Mouse (Mus musculus): ENCODE measurements around the gene Cabp2. TPM values are rescaled to one million over a fixed set of nuclear protein-coding genes. Genes with fewer than 3 reads are reported as not detected.
"Not testable (repeated sequence)": the region's sequence is repeated elsewhere in the genome, so short reads cannot be mapped to it uniquely, and the experiment has no call there.

The Cabp2 gene
- total and polyA plus RNA-seq, 2 experiments = 0.27 to 0.37 TPM

DNA sequence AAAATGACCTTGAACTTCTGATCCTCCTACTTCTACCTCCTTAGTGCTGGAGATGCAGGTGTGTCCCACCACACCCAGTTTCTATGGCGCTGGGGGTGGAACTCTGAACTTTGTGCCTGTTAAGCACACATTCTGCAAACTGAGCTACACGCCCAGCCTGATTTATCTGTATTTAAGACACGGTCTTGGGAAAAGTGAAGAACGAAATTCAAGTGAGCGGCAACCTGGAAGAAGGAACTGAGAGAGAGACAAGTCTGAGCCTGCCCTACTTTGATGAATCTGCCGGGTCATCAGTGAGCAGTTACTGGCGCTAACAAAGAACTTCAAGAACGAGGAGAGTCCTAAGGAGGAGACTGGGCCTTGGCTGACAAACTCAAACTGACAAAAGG is 34.5 kb upstream of the Cabp2 start:
- Histone ChIP-seq H3K79me2 (ENCODE audit: control insufficient read depth, insufficient read depth, low read length) (no peaks in the 10 kb centered on the region), H3K27ac (replicated peaks; ENCODE audit: insufficient read depth, low read depth, low read length) (peak overlapping the region; percentile 81), H3K27me3 (ENCODE audit: control insufficient read depth, insufficient read depth, low read length) (no peaks in the 10 kb centered on the region), H3K4me1 (ENCODE audit: control insufficient read depth, insufficient read depth, low read length) (peaks cover 16% of the 10 kb centered on the region), H3K36me3 (ENCODE audit: control insufficient read depth, insufficient read depth, low read length) (no peaks in the 10 kb centered on the region), H3K4me3 (ENCODE audit: insufficient read depth, low read depth, low read length) (no peak overlapping the region), H3K9ac (ENCODE audit: low read depth, low read length) (no peak overlapping the region)
- WGBS = 58% methylated on average over 8 of the region's 8 CpGs
- TF ChIP-seq CTCF (IDR thresholded peaks at IDR 0.05; ENCODE audit: low read depth, low read length) = no peak
- TF ChIP-seq POLR2A (IDR thresholded peaks at IDR 0.05; ENCODE audit: extremely low read depth, insufficient read depth, low read length) = no peak
- DNase-seq (ENCODE audit: extremely low read depth, low read depth, low spot score) = peak; percentile 59

DNA sequence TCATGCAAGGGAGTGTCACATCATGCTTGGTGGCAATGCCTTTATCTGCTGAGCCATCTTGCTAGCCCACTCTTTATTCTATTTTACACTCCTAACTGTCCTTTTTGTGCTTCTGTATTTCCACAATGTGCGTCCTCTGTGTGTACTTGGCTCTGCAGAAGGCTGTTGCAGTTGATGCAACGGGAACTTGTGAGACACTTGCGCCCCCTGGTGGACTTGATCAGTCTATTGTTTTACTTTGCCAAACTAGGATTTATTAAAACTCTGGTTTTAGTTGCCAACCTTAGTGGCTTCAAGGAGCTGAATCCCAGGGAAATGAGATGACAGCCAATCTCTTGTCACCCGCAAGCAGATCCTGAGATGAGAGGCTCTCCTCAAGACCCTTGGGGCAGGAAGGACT is 33.5 kb upstream of the Cabp2 start:
- peak; percentile 77 for DNase-seq (ENCODE audit: extremely low read depth, low read depth, low spot score)
- TF ChIP-seq CTCF (IDR thresholded peaks at IDR 0.05; ENCODE audit: low read depth, low read length) = peak; percentile 70
- TF ChIP-seq POLR2A (IDR thresholded peaks at IDR 0.05; ENCODE audit: extremely low read depth, insufficient read depth, low read length) = no peak
- 25% methylated on average over 4 of the region's 4 CpGs for WGBS
- no peak overlapping the region for H3K9ac ChIP-seq (ENCODE audit: low read depth, low read length)
- H3K27ac ChIP-seq (replicated peaks; ENCODE audit: insufficient read depth, low read depth, low read length) = no peak overlapping the region
- H3K36me3 ChIP-seq (ENCODE audit: control insufficient read depth, insufficient read depth, low read length) = no peaks in the 10 kb centered on the region
- peaks cover 16% of the 10 kb centered on the region for H3K4me1 ChIP-seq (ENCODE audit: control insufficient read depth, insufficient read depth, low read length)
- H3K27me3 ChIP-seq (ENCODE audit: control insufficient read depth, insufficient read depth, low read length) = no peaks in the 10 kb centered on the region
- H3K4me3 ChIP-seq (ENCODE audit: insufficient read depth, low read depth, low read length) = no peak overlapping the region
- no peaks in the 10 kb centered on the region for H3K79me2 ChIP-seq (ENCODE audit: control insufficient read depth, insufficient read depth, low read length)

DNA sequence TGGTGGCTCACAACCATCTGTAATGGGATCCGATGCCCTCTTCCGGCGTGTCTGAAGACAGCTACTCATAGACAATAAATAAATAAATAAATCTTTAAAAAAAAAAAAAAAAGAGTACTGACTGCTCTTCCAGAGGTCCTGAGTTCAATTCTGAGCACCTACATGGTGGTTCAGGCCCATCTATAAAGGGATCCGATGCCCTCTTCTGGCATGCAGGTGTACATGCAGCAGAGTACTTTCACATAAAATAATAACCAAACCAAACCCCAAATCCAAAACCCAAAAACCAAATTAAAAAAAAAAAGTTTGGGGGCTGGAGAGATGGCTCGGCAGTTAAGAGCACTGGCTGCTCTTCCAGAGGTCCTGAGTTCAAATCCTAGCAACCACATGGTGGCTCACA is 32.3 kb upstream of the Cabp2 start:
- H3K9ac ChIP-seq (ENCODE audit: low read depth, low read length); DNase-seq (ENCODE audit: extremely low read depth, low read depth, low spot score); H3K36me3 ChIP-seq (ENCODE audit: control insufficient read depth, insufficient read depth, low read length); H3K79me2 ChIP-seq (ENCODE audit: control insufficient read depth, insufficient read depth, low read length); H3K27me3 ChIP-seq (ENCODE audit: control insufficient read depth, insufficient read depth, low read length); H3K4me3 ChIP-seq (ENCODE audit: insufficient read depth, low read depth, low read length); H3K27ac ChIP-seq (replicated peaks; ENCODE audit: insufficient read depth, low read depth, low read length): not testable (repeated sequence)
- H3K4me1 ChIP-seq (ENCODE audit: control insufficient read depth, insufficient read depth, low read length) = peaks cover 16% of the 10 kb centered on the region
- WGBS = 85% methylated on average over 5 of the region's 5 CpGs
- TF ChIP-seq CTCF (IDR thresholded peaks at IDR 0.05; ENCODE audit: low read depth, low read length) = 0 out of 2 replicates have a peak, but pooled peaks have one; percentile 15

DNA sequence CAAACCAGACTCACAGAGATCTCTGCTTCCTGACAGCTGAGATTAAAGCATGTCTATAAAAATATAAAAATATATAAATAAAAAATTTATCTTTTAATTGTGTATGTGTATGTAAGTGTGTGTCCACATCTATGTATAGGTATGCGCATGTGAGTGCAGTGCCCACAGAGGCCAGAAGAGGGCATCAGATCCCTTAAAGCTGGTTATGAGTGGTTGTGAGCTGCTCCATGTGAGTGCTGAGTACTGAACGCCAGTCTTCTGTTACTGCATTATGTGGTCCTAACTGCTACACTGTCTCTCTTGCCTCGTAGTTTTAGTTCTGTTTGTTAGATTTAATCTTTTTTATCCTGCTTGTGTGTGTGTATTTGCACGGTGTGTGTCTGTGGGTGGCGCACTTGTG is 30.4 kb upstream of the Cabp2 start:
- TF ChIP-seq POLR2A (IDR thresholded peaks at IDR 0.05; ENCODE audit: extremely low read depth, insufficient read depth, low read length) (no peak), CTCF (IDR thresholded peaks at IDR 0.05; ENCODE audit: low read depth, low read length) (peak; percentile 26; the same call in 1 of the 2 replicates)
- 96% methylated on average over 5 of the region's 5 CpGs for WGBS
- H3K36me3 ChIP-seq (ENCODE audit: control insufficient read depth, insufficient read depth, low read length) = no peaks in the 10 kb centered on the region
- no peak overlapping the region; the same call in 1 of the 2 replicates for H3K27ac ChIP-seq (replicated peaks; ENCODE audit: insufficient read depth, low read depth, low read length)
- DNase-seq (ENCODE audit: extremely low read depth, low read depth, low spot score) = peak; percentile 22
- H3K4me3 ChIP-seq (ENCODE audit: insufficient read depth, low read depth, low read length) = no peak overlapping the region
- H3K79me2 ChIP-seq (ENCODE audit: control insufficient read depth, insufficient read depth, low read length) = no peaks in the 10 kb centered on the region
- H3K4me1 ChIP-seq (ENCODE audit: control insufficient read depth, insufficient read depth, low read length) = peaks cover 19% of the 10 kb centered on the region
- no peak overlapping the region for H3K9ac ChIP-seq (ENCODE audit: low read depth, low read length)
- no peaks in the 10 kb centered on the region for H3K27me3 ChIP-seq (ENCODE audit: control insufficient read depth, insufficient read depth, low read length)

DNA sequence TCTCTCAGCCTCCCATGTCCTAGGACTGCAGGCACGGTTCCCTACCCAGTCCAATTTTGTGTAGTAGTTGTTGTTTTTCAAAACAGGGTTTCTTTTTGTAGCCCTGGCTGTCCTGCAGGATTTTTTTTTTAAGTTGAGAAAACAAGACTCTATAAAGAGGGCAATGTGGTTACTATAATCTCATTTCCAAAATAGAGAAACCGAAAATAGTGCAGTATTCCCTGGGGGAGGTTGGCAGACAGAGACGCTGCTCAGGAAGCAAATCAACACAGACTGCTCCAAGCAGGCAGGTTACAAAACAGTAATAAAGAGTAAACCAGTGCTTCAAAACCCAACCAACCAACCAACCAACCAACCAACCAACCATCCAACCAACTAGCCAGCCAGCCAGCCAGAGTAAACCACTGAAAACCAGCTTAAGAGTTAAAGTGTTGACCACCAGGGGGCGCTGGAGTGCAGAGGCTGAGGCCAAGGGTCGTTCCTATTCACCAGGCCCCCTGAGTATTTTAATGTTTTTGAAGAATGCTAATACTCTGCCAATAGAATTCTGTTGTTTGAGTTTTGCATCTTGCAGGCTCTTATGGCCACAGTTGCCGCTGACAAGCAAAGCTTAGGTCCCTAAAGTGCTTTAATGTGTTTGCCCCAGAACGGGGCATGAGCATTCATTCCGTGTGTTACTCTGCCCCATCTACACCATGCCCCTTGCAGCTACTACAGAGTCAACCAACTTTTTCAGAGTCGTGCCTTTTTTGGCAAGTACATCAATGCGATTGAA is 29.4 kb upstream of the Cabp2 start:
- WGBS = 39% methylated on average over 10 of the region's 10 CpGs
- H3K4me3 ChIP-seq (ENCODE audit: insufficient read depth, low read depth, low read length) = no peak overlapping the region

DNA sequence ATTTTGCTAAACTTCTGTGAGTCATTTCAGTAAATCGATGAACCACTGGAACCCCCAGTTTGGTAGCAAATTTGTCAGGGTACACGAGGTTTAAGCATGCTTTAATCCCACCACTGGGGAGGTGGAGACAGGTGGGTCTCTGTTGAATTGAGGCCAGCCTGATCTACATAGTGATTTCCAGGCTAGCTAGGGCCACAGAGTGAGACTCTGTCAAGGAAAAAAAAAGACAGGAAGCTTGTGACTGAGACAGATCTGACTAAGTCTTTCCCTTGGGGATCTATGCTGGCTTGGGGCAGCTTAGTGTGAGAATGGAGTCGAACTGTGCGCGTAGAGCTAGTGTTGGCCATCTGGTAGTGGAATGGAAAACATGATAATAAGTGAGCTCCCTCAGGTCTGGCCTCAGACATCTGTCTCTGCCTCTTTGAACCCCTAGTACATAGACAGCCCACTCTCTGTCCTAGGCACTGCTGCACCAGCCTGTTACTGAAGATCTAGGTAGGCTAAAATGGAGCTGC is 28.8 kb upstream of the Cabp2 start:
- TF ChIP-seq CTCF (IDR thresholded peaks at IDR 0.05; ENCODE audit: low read depth, low read length) = no peak
- no peak for TF ChIP-seq POLR2A (IDR thresholded peaks at IDR 0.05; ENCODE audit: extremely low read depth, insufficient read depth, low read length)
- H3K27me3 ChIP-seq (ENCODE audit: control insufficient read depth, insufficient read depth, low read length) = no peaks in the 10 kb centered on the region
- H3K4me3 ChIP-seq (ENCODE audit: insufficient read depth, low read depth, low read length) = no peak overlapping the region
- no peak for DNase-seq (ENCODE audit: extremely low read depth, low read depth, low spot score)
- no peak overlapping the region for H3K9ac ChIP-seq (ENCODE audit: low read depth, low read length)
- H3K4me1 ChIP-seq (ENCODE audit: control insufficient read depth, insufficient read depth, low read length) = peaks cover 21% of the 10 kb centered on the region
- H3K36me3 ChIP-seq (ENCODE audit: control insufficient read depth, insufficient read depth, low read length) = no peaks in the 10 kb centered on the region
- no peaks in the 10 kb centered on the region for H3K79me2 ChIP-seq (ENCODE audit: control insufficient read depth, insufficient read depth, low read length)
- H3K27ac ChIP-seq (replicated peaks; ENCODE audit: insufficient read depth, low read depth, low read length) = no peak overlapping the region
- WGBS = 80% methylated on average over 5 of the region's 5 CpGs

More for the DNA sequence above, 29.4 kb upstream of the Cabp2 start:
- Histone ChIP-seq H3K4me1 (ENCODE audit: control insufficient read depth, insufficient read depth, low read length) (peaks cover 21% of the 10 kb centered on the region), H3K27me3 (ENCODE audit: control insufficient read depth, insufficient read depth, low read length) (no peaks in the 10 kb centered on the region), H3K9ac (ENCODE audit: low read depth, low read length) (no peak overlapping the region), H3K79me2 (ENCODE audit: control insufficient read depth, insufficient read depth, low read length) (no peaks in the 10 kb centered on the region), H3K27ac (replicated peaks; ENCODE audit: insufficient read depth, low read depth, low read length) (no peak overlapping the region), H3K36me3 (ENCODE audit: control insufficient read depth, insufficient read depth, low read length) (no peaks in the 10 kb centered on the region)
- TF ChIP-seq CTCF (IDR thresholded peaks at IDR 0.05; ENCODE audit: low read depth, low read length) (peak; percentile 83), POLR2A (IDR thresholded peaks at IDR 0.05; ENCODE audit: extremely low read depth, insufficient read depth, low read length) (no peak)
- peak; percentile 69 for DNase-seq (ENCODE audit: extremely low read depth, low read depth, low spot score)

Data from liver, adult 2 months (tissue).